Mouse (Mus musculus) intestine, embryonic 16.5 days (tissue): ENCODE results near the gene Elp5. TPM values are rescaled to one million over a fixed set of nuclear protein-coding genes. Genes with fewer than 3 reads are reported as not detected.
A peak's percentile ranks its signal among the peaks of the same experiment; 100 is the strongest.

Experiments used
- ATAC-seq: fragments of 200-750 bp; cut with Nextera tagmentation; 2 replicates; pipeline ENCODE4 v1.8.0; 2017; ENCODE audit warnings: moderate TSS enrichment, moderate library complexity
- H3K27ac ChIP-seq: fragments of 300-500 bp; sonication (generic); 2 replicates; pipeline ENCODE4 v1.5.1; 2014; ENCODE audit warnings: mild to moderate bottlenecking, low read length
- H3K27me3 ChIP-seq: fragments of 300-500 bp; sonication (generic); replicated peaks from 2 replicates; pipeline ENCODE4 v1.6.1; 2014; ENCODE audit warnings: low read length, control low read depth, mixed read lengths; ENCODE audit not compliant: control insufficient read depth, insufficient read depth
- H3K36me3 ChIP-seq: fragments of 300-500 bp; sonication (generic); 2 replicates; pipeline ENCODE4 v1.6.1; 2014; ENCODE audit warnings: low read length, control low read depth; ENCODE audit not compliant: control insufficient read depth, insufficient read depth
- H3K4me1 ChIP-seq: fragments of 300-500 bp; sonication (generic); 2 replicates; pipeline ENCODE4 v1.6.1; 2014; ENCODE audit warnings: low read length, control low read depth, mixed read lengths; ENCODE audit not compliant: control insufficient read depth, insufficient read depth
- H3K4me2 ChIP-seq: fragments of 300-500 bp; sonication (generic); 2 replicates; pipeline ENCODE4 v1.6.1; 2014; ENCODE audit warnings: low read depth, low read length, control low read depth
- H3K4me3 ChIP-seq: fragments of 300-500 bp; sonication (generic); 2 replicates; pipeline ENCODE4 v1.5.1; 2014; ENCODE audit warnings: mild to moderate bottlenecking, low read length
- H3K9ac ChIP-seq: fragments of 300-500 bp; sonication (generic); 2 replicates; pipeline ENCODE4 v1.6.1; 2014; ENCODE audit warnings: low read depth, low read length
- H3K9me3 ChIP-seq: fragments of 300-500 bp; sonication (generic); 2 replicates; pipeline ENCODE4 v1.6.1; 2016; ENCODE audit warnings: low read length, control low read depth; ENCODE audit not compliant: control insufficient read depth
- WGBS: fragments of 180-500 bp; shearing (Covaris S2); extraction: QIAGEN DNeasy Blood & Tissue Kit; methylation state at CpG from one replicate; pipeline ENCODE4 v1.1.7; 2014; 5-methylcytosine and 5-hydroxymethylcytosine counted together
- microRNA counts: library from miRNA; unstranded; fragments of <30 nt; microRNA quantifications from one replicate; lab custom pipeline; 2016
- microRNA-seq: library from miRNA; unstranded; fragments of <30 nt; microRNA quantifications from one replicate; pipeline ENCODE4, GENCODE M21; 2016
- polyA plus RNA-seq: library from polyadenylated mRNA; unstranded; fragments of >200 nt; fragmentation: Nextera tagmentation; extraction: Ambion mirVana; gene quantifications from 2 replicates; pipeline ENCODE4 v1.2.1, GENCODE M21; 2015

Elp5 gene
- polyA plus RNA-seq, 1 experiment from 2014 or later = 106 TPM

DNA sequence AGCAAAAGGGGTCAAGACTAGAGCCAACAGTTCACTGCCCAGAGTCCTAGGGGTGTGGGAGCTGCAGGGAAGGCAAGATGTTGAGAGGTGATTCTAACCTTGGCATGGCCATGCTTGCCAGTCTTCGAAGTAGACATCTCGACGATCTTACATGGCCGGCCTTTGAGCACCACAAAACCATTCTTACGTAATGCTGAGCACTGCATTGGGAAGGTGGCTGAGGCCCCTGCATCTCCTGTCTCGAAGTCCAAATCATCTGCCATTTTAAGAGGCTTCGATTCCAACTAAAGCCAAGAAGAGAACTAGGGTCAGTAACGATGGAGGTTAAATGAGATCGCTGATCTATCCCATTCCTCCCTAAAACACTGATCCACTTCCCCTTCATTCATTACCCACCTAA, 63.3 kb downstream of the Elp5 start:
- ATAC-seq = no peak
- Histone ChIP-seq H3K4me2 (peak overlapping the region; percentile 81), H3K9me3 (no peaks in the 10 kb centered on the region), H3K9ac (peak overlapping the region; percentile 98; the same call in 1 of the 2 replicates), H3K27ac (peak overlapping the region; percentile 95), H3K27me3 (no peaks in the 10 kb centered on the region), H3K4me1 (peaks cover 31% of the 10 kb centered on the region), H3K4me3 (peak overlapping the region; percentile 95), H3K36me3 (peaks cover 12% of the 10 kb centered on the region)
- WGBS = 68% methylated on average over 9 of the region's 9 CpGs

MicroRNAs within 50 kb of the gene (microRNA counts, 519-probe panel; counts per million panel counts)
- microRNA mmu-miR-324-3p (lab: Ali Mortazavi, UCI) = 35.7 counts per million
- 2,796 counts per million, percentile 70 among the panel's probes with 10 or more counts for microRNA mmu-miR-324-5p (lab: Ali Mortazavi, UCI)

Small RNAs within 50 kb of the gene (microRNA-seq; reads per million reads assigned to microRNA genes)
- gene Gm44349 (not detected), gene Mir324 (2,632 reads per million, percentile 82 among the genes with 10 or more reads in this experiment)

Other genes with a start within 250 kb of the Elp5 start
- gene Polr2a, start 223.9 kb downstream of the Elp5 start, polyA plus RNA-seq = 14.8 and 16.8 TPM in 2 replicates
- 0.13 and 0.16 TPM in 2 replicates for gene Slc35g3, start 220.5 kb downstream of the Elp5 start, polyA plus RNA-seq
- gene Zbtb4, start 216.6 kb downstream of the Elp5 start, polyA plus RNA-seq = 2.3 and 2.4 TPM in 2 replicates
- 3.9 and 4.7 TPM in 2 replicates for gene Chrnb1, start 186.6 kb downstream of the Elp5 start, polyA plus RNA-seq
- 1.3 and 1.4 TPM in 2 replicates for gene Fgf11, start 180.7 kb downstream of the Elp5 start, polyA plus RNA-seq
- 34.6 and 42.7 TPM in 2 replicates for gene Tmem102, start 176.9 kb downstream of the Elp5 start, polyA plus RNA-seq
- gene Gm39566, start 167.2 kb downstream of the Elp5 start, polyA plus RNA-seq = not detected in 2 replicates
- gene Spem2, start 164.1 kb downstream of the Elp5 start, polyA plus RNA-seq = not detected in 2 replicates
- gene Spem1, start 160.3 kb downstream of the Elp5 start, polyA plus RNA-seq = 0.22 TPM in 1 of 2 replicates, not detected in the other
- 3.4 and 4.1 TPM in 2 replicates for gene Nlgn2, start 144.7 kb downstream of the Elp5 start, polyA plus RNA-seq
- 470 and 476 TPM in 2 replicates for gene Tmem256, start 144.0 kb downstream of the Elp5 start, polyA plus RNA-seq
- gene Plscr3, start 136.1 kb downstream of the Elp5 start, polyA plus RNA-seq = 73.0 and 75.2 TPM in 2 replicates
- 20.5 and 23.5 TPM in 2 replicates for gene Tnk1, start 123.8 kb downstream of the Elp5 start, polyA plus RNA-seq
- not detected in 2 replicates for gene Tmem95, start 104.5 kb downstream of the Elp5 start, polyA plus RNA-seq
- 5.5 and 6.2 TPM in 2 replicates for gene Kctd11, start 101.1 kb downstream of the Elp5 start, polyA plus RNA-seq
- 4.2 and 5.2 TPM in 2 replicates for gene Acap1, start 87.0 kb downstream of the Elp5 start, polyA plus RNA-seq
- gene 2810408A11Rik, start 81.5 kb downstream of the Elp5 start, polyA plus RNA-seq = 4.7 and 5.4 TPM in 2 replicates
- gene Neurl4, start 81.4 kb downstream of the Elp5 start, polyA plus RNA-seq = 7.1 and 10.1 TPM in 2 replicates
- 60.0 and 63.8 TPM in 2 replicates for gene Gps2, start 68.6 kb downstream of the Elp5 start, polyA plus RNA-seq
- gene Eif5a, start 60.6 kb downstream of the Elp5 start, polyA plus RNA-seq = 1,478 and 1,683 TPM in 2 replicates
- 1.3 and 2.1 TPM in 2 replicates for gene Ybx2, start 46.7 kb downstream of the Elp5 start, polyA plus RNA-seq
- gene Slc2a4, start 34.3 kb downstream of the Elp5 start, polyA plus RNA-seq = 21.5 and 22.6 TPM in 2 replicates
- 1,377 and 1,415 TPM in 2 replicates for gene Cldn7, start 17.7 kb downstream of the Elp5 start, polyA plus RNA-seq
- gene Ctdnep1, start 1.4 kb downstream of the Elp5 start, polyA plus RNA-seq = 20.7 and 20.9 TPM in 2 replicates
- 639 and 679 TPM in 2 replicates for gene Gabarap, start 8.6 kb upstream of the Elp5 start, polyA plus RNA-seq
- gene Phf23, start 13.3 kb upstream of the Elp5 start, polyA plus RNA-seq = 49.7 and 53.1 TPM in 2 replicates
- gene Dvl2, start 18.1 kb upstream of the Elp5 start, polyA plus RNA-seq = 23.8 and 26.0 TPM in 2 replicates
- gene Acadvl, start 32.9 kb upstream of the Elp5 start, polyA plus RNA-seq = 172 and 189 TPM in 2 replicates
- 5.1 and 6.1 TPM in 2 replicates for gene Dlg4, start 34.4 kb upstream of the Elp5 start, polyA plus RNA-seq
- gene Asgr1, start 71.6 kb upstream of the Elp5 start, polyA plus RNA-seq = 0.17 and 0.31 TPM in 2 replicates
- 0.44 and 0.57 TPM in 2 replicates for gene Asgr2, start 110.1 kb upstream of the Elp5 start, polyA plus RNA-seq
- 0.56 and 0.66 TPM in 2 replicates for gene Mgl2, start 147.8 kb upstream of the Elp5 start, polyA plus RNA-seq
- gene Clec10a, start 173.7 kb upstream of the Elp5 start, polyA plus RNA-seq = 0.99 and 1.7 TPM in 2 replicates
- 2.7 TPM in 2 replicates for gene Slc16a11, start 230.2 kb upstream of the Elp5 start, polyA plus RNA-seq
- gene Slc16a13, start 238.5 kb upstream of the Elp5 start, polyA plus RNA-seq = 15.9 and 18.0 TPM in 2 replicates
- gene Bcl6b, start 247.3 kb upstream of the Elp5 start, polyA plus RNA-seq = 10.3 and 10.4 TPM in 2 replicates